Mouse (Mus musculus) CD8-positive naive resting alpha-beta T cell, adult 2 months (primary cell): Measurements from ENCODE around the gene Osbpl7.
A peak's percentile ranks its signal among the peaks of the same experiment; 100 is the strongest.

Experiments
- DNase-seq, 2 experiments: peaks; one replicate each; pipeline ENCODE4 v3.0.0; 2022; ENCODE audit warnings: low read depth in 2 of 2, low spot score in 2 of 2

Osbpl7 gene

DNA sequence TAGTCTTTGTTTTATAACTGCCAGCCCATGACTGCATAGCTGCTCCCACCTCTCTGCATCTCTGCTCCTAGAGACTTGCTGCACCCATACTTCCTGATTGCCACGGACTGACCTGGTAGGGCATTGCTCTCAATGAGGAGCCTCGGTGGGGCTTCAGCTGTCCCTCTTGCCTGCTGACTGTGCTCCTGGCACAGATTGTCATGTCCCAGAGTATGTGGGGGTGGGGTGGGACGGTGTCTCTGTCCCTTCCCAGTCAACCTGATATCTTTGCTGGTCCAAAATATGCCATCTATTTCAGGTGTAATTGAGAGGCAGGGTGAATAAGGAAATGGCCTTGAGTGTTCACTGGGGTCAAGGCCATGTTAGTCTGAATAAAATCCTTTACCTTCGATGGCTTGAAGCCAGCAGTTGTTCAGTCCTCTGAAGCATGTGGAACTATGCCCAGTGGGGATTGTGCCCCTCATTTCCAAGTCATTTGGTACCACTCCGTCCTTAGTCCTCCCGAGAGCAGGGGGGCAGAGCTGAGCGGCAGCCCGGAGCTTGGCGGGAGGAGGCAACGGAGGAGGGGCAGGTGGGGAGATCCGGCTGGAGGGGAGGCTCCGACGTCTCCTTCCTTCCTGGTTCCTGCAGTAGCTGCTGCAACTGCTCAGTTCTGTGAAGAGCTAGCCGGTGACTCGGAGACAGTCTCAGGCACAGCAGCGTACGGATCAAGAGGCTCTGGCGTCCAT is at the start of gene Osbpl7:
Gene Osbpl7 (plus strand): TSS at position 413 of the 728 bp plus-strand sequence.
- peak; percentile 58 to 64 for DNase-seq

DNA sequence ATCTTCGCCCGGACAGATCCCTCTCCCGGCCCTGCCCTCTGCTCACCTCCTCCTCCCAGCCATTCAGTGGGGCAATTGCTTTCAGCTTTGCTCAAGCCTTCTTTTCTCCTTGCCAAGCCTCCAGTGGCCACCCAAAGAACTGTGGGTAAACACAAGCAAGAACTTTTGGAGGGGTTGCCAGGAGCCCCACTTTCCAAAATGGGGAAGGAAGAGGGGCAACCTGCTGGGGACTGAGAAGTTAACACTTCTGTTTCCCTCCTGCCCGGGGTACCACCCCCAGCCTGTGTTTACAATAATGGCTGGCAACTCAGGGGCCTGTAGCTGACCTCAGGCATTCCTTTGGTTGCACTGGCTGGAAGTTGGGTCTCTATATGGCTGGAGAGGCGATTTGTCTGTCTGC is 47.3 kb upstream of the Osbpl7 start:
- DNase-seq = no peak

DNA sequence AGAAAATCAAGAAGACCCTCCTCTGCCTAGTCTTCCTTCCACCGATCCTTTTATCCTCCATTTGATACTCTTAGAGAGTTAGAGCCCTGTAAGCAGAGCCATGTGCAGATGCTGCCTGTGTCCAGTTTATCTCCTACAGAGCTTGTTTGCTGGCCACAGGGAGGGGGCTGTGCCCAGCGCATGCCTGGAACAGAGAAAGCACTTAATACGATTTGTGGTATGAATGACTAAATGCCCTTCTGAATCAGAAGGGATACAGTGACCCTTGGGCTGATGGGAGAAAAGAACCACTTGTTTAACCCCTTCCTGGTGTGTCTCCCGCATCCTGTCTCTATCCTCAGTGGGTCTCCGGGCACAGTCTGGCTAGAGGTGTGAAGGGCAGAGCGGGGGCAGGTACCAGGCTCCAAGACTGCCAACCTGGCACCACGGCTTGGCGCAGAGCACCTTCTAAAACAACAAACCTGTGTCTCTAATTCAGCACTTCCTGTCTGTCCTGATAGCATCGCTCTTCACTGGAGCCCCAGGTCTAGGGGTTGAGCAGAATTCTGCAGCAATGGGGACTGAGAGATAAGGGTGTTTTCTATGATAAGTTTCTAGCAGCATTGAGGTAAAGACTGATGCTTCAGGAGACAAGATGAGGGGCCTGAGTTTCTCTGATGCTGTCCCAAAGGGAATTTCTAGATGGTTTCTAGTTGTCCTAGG is 43.2 kb upstream of the Osbpl7 start:
- no peak for DNase-seq

DNA sequence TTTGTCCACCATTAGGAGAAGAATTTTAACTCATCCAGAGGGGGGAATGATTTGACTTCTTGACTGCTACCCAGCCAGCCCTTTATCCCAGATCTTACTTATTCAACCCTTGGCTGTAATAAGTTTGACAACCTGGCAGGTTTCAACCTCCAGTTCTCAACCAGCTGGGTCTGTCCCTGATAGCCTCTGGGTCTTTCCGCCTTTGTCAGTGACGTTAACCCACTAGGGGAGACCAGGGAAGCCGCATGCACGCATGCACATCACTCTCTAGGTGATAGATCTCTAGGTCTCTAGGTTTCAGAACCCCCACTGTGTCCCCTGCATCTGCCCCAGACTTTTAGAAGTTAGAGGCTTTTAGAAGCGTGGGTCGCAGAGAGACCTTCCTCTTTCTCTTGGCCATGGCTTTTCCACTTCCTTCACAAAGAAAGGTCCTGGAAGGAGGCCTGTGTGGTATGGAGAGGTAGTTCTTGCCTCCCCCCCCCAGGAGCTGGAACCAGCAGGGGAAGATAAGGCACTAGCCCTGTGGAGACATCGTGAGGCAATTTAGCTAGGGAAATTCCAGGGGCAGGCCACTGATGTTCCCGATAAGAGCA is 41.1 kb upstream of the Osbpl7 start:
- DNase-seq = no peak

DNA sequence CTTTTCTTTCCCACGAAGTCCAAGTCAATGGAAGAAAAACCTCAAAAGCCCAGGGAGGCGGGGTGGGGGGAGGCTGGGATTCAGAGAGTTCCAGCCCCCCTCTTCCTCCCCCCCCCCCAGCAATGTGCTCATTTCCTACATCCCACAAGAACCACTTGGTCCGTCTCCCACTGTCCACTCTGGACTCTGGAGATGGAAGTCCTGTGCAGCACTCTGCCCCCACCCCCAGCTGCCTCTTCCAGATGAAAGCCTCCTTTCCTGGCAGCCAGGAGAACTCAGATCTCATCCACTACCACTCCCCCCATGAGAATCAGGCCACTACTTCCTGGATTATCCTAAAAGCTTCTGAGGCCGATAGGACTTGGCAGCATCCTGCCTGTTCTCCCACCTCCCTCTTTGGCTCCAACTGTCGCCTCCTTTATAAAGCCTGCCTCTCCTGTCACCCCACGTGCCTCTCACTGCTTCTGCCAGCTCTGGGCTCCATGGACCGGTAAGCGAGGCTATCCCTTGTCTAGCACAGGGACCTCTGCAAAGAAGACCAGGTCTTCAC is 37.2 kb upstream of the Osbpl7 start, which contains the start of gene Sp6:
Gene Sp6 (plus strand): TSS at position 274 of the 550 bp plus-strand sequence.
- no peak for DNase-seq

DNA sequence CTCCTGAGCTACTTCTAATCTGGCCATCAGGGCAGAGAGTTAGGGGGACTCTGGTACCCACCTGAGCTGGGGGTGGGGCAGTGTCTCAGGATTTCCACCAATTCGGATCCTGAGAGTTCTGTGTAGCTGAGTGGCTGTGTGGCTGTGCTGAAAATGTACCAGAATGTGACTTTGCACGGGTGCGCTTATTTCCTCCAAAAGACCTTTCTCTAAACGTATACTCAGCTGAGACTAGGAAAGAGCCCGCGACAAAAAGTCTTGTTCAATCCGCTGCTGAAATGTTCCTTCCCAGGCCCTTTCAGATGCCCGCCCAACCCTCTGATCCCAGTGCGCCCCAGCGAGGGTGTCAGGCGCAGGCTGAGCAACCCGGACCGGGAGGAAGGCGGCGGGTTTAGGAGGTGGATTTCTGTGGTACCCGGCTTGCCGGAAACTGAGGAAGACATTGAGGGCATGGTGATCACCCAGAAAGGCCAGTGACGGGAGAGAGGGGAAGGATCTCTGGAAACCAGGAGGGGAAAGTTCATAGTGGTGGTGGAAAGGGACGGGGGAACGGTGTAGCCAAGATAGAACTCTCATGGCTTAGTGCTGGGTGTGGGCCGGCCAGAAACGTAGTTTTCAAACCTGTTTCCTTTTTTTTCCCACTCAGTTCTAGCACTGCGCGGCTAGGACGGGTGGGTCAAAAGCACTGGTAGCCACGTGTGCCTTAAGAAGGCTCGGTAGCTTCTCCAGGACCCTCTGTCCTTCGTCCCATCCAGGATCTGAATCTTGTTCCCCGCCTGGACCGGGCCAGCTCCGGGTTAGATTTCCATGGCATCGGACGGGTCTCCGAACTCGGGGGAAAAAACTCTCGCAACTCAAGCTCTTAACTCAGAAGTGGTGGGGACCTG is 32.5 kb upstream of the Osbpl7 start:
- DNase-seq = no peak

DNA sequence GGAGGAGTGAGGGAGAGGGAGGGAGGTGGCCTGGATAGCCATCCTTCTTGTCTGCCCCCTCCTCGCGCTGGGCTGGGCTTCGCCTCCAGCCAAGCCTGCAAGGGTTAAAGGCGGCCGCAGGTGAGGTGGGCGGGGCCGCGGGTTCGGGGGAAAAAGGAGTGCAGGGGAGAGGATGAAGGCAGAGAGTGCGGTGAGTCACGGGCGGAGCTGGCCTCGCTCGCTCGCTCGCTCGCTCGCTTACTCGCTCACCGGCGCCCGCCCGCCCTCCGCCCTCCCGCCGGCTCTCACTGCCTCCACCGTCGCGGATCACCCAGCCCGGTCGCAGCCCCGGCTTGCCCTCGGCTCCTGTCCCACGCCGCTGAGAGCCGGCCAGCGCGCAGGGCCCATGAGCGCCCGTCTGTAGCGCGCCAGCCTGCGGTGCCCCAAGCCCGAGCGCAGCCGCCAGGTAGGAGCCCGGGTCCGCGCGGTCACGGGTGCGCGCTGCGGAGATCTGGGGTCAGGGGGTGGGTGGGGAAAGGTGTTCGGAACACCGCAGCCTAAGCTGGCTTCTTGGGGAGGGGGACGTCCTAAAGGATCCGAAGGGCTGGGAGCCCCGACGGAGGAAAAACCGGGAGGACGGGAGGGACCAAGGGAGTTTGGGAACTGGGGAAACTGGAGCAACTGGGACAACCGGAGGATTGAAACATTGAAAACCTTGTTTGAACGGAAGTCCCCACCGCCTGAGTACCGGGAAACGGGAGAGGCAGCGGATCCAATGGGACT is 31.7 kb upstream of the Osbpl7 start:
- DNase-seq = peak in 1 of 2 experiments; percentile 33

DNA sequence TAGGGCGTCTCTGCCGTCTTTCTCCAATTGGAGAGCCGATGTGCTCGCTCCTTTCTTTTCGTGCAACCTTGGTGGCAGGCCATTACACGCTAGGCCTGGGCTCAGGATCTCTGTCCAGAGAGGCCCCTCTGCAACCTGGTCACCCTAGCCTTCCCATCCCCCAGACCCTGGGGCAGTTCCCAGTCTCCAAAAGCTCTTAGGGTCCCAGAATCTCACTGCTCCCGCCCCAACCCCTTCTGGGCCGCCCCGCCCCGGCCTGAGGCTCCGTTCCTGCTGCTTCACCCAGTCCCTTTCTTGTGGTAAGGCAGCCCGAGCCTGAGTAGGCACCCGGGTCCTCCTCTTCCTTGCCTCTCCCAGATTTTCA is 31.1 kb upstream of the Osbpl7 start:
- DNase-seq = no peak

DNA sequence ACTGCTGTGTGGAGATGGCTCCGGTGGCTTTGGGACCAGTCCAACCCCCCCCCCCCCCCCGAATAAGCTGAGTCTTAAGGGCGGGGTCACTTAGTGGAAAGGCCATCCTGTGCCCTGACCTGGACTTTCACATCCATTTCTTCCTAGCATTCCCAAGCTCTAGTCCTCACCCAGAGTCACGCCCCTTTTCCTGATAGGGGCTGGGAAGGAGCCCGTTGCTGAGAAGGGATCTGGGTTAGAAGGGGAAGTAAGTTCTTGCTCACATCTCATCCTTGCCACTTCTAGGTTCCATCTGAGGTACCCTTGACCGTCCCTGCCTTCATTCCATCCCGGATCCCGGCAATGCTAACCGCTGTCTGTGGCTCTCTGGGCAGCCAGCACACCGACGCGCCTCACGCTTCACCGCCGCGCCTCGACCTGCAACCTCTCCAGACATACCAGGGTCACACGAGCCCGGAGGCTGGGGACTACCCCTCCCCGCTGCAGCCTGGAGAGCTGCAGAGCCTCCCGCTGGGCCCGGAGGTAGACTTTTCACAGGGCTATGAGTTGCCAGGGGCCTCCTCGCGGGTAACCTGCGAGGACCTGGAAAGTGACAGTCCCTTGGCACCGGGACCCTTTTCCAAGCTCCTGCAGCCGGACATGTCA is 29.2 kb upstream of the Osbpl7 start:
- DNase-seq = peak in 1 of 2 experiments; percentile 17

DNA sequence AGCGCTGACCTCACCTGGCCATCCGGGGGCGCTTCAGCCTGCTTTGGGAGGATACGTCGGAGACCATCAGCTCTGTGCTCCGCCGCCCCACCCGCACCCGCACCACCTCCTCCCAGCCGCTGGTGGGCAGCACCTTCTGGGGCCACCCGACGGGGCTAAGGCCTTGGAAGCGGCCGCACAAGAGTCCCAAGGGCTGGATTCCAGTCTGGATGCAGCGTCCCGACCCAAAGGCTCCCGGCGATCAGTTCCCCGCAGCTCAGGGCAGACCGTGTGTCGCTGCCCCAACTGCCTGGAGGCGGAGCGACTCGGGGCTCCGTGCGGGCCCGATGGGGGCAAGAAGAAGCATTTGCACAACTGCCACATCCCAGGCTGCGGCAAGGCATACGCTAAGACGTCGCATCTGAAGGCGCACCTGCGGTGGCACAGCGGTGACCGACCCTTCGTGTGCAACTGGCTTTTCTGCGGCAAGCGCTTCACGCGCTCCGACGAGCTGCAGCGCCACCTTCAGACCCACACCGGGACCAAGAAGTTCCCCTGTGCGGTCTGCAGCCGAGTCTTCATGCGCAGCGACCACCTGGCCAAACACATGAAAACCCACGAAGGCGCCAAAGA is 28.4 kb upstream of the Osbpl7 start:
- peak; percentile 74 to 82 for DNase-seq

DNA sequence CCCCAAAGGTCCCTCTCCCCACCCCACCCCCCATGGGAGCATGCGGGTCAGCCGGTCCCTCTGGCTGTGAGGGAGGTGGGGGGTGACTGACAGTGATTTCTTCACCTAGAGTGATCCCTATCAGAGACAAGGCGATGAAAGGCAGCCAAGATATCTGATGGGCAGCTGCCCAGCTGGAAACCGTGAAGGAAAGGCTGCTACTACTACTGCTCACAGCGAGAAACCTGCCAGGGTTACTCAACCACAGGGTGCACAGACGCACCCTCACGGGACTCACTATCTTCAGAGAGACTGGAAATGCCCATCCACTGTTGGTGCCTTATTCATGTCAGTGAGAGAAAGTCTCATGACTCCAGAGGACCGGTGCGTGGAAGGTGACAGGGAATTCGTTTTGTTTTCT is 25.5 kb upstream of the Osbpl7 start:
- DNase-seq = no peak

DNA sequence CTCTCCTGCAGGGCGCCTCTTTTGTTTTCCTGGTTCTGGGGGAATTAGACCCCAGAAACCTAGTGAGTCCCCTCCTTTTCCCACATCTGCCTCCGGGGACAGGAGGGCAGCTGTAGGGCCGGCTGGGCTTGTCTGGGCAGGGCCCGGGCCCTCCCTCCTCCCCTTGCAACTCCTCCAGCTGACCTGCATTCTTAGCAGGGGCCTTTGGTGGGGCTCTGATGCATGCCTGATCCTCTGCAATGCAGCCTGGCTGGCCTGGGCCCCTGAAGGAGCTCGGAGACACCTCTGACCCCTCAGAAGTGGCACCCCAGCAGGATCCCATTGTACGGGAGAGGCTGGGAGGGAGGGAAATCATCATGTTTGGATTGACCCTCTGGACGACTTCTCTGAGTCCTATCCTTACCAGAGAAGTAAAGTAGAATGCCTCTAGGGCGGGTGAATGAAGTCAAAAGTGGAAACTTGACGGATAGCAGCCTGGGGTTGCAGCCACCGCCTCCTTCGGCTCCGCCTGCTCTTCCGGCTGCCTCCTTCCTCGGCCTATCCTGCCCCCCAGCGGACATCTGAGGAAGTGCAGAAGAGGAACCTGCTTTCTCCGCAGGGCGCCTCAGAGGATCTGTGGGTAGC is 24.6 kb upstream of the Osbpl7 start:
- DNase-seq = peak; percentile 87 to 94

DNA sequence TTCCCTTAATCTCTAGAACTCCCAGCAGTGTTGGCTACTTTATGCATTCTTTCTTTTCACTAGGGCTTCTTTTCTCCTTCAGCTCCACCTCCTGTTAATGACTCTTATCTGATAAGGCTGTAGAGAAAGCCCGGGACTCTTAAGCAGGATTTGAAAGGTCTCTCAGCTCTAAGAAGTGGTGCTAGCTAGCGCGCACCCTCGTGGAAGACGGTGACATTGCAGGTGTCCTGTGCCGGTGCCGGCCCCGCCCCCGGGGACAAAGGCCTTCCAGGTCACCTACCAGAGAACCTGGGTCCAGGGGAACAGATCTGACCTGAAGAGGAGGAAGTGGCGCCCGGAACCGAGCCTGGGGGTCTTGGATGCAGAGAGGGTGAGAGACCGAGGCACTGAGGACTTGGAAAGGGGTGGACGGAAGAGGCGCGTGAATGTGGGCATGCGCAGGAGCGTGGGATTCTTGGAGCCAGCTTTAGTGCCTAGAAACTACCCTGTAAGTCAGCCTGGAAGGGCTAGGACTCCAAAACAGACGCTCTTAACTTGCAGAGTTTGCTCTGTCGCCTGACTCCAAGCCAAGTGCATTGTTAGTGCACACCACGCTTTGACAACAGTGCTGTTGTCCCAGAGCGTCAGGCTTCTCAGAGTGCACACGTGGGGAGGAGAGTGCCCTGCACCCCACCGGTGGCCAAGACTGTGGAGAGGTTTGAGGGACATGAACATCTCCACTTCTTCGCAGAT is 20.6 kb upstream of the Osbpl7 start, which contains the start of gene Scrn2:
Gene Scrn2 (plus strand): TSS at position 253 of the 732 bp plus-strand sequence.
- DNase-seq = peak; percentile 78 to 89

DNA sequence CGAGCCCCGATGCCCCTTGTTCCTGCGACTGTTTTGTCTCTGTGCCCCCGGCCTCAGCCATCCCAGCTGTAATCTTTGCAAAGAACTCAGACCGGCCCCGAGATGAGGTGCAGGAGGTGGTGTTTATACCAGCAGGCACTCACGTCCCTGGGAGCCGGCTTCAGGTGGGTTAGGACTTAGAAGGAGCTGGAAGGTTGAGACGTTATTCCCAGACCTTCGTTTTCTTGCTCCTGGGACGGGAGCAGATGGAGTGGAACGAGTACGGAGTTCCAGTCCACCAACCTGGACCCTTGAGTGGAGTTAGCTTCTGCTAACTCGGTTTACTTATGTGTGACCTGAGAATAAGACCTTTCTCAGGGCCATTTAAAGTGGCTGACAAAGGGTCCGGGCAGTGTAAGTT is 20.0 kb upstream of the Osbpl7 start:
- no peak for DNase-seq

DNA sequence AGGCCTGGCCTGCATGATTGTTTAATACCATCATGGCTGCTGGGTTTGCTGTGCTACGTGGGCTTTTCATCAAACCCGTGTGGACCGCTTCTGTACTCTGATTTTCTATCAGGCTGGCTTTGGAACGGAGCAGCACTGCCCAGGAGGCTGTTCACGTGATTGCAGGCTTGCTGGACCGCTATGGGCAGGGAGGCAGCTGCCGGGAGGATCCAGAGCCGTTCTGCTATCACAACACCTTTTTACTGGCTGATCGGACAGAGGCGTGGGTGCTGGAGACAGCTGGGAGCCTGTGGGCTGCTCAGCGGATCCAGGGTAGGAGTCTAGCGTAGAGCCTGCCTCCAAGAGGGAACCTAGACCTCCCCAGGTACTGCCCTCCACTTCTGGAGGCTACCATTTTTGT is 18.5 kb upstream of the Osbpl7 start:
- no peak for DNase-seq

DNA sequence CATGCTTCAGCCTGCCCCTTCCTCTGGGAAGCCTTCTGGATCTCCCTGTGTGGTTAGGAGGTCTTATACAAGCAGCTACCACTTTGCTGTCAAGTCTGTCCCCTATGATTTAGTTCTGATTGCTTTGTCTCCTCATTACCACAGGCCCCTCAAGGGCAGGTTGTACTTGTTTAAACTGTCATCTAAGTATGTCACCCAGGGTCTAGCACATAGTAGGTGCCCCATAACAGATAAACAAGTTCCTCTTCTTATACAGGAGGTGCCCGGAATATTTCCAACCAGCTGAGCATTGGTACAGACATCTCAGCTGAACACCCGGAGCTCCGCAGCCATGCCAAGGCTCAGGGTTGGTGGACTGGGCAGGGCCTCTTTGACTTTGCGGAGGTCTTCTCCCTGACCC is 17.9 kb upstream of the Osbpl7 start:
- DNase-seq = no peak

DNA sequence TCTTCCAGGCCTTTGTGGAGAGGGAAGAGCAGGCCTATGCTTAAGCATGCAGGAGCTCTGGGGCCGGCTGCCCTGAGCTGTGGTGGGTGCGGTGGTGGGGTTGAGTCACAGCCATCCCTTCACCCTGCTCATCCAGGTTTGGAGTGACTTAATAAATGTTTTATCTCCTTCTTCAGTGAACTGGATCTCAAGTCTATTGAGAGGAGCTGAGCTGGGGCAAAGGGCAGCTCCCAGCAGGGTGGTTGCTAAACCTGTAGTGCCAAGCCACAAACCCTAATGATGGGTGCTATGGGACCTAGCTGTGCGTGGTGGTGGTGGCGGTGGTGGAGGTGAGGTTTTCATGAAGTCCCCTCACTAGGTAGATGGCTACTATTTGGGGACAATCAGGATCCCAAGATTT is 16.6 kb upstream of the Osbpl7 start:
- no peak for DNase-seq

DNA sequence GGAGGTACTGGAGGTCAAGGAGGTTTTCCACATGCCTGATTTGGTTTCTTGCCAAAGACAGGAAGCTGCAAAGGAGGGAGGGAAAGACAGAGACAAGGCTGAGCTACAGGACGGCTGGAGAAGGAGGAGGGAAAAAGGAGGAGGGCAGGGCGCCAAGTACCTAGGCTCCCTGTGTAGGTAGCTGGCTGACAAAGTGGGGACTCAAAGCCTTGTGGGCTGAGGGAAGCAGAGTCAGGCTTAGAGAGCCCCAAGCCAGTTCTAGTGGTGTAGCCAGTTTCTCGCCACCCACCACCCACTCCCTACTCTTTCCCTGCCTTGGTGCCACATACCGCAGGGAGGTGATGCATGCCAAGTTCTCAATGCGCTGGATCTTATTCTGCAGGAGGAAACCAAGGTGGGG is 14.3 kb upstream of the Osbpl7 start:
- DNase-seq = no peak
